In genomic region chr9:58008336-58009014, GRCm38 (mm10) we compare ENCODE assay signal across 10 mouse cellular contexts. TPM values are rescaled to one million over a fixed set of nuclear protein-coding genes. Genes with fewer than 3 reads are reported as not detected.
A peak's percentile ranks its signal among the peaks of the same experiment; 100 is the strongest.
DNase-seq lines count a peak whose midpoint lies in the region; ATAC-seq and TF ChIP-seq lines count a peak whose summit lies in the region.
"Had no signal": no experiment of that assay in that cellular context is flagged by ENCODE, and none has a peak within 500 bp of the region (broad histone marks: within the 10 kb centered on the region; RNA-seq: fewer than 3 reads in every experiment).

No protein-coding gene starts in this region.

- 0 out of 2 replicates have a peak overlapping the region, but pooled peaks have one; percentile 4 for H3K4me2 ChIP-seq in heart, postnatal 0 days (ENCODE audit: low read depth, low read length)
- no peak overlapping the region for H3K4me2 ChIP-seq in embryonic facial prominence, embryonic 11.5 days (ENCODE audit: low read depth, low read length)
- H3K4me2 ChIP-seq in hindbrain, embryonic 12.5 days (replicated peaks), result peak overlapping the region; percentile 41
- H3K4me2 ChIP-seq in midbrain, embryonic 14.5 days (ENCODE audit: low read length), result peak overlapping the region; percentile 47
- H3K4me2 ChIP-seq: lung, embryonic 15.5 days had no signal

- no peak overlapping the region; the same call in 1 of the 2 replicates for H3K9ac ChIP-seq in heart, postnatal 0 days (replicated peaks; ENCODE audit: low read depth, low read length)
- H3K9ac ChIP-seq in embryonic facial prominence, embryonic 11.5 days (replicated peaks; ENCODE audit: low read length), result no peak overlapping the region
- H3K9ac ChIP-seq in hindbrain, embryonic 12.5 days, result peak overlapping the region; percentile 45
- H3K9ac ChIP-seq in midbrain, embryonic 14.5 days (replicated peaks; ENCODE audit: low read length), result peak overlapping the region; percentile 14; the same call in 1 of the 2 replicates
- H3K9ac ChIP-seq: lung, embryonic 15.5 days had no signal

- intact Hi-C loops in heart, postnatal 36 days (cut with DNase I), result no loop called here

- peaks cover 12% of the 10 kb centered on the region; the same call in 1 of the 2 replicates for H3K4me1 ChIP-seq in heart, postnatal 0 days (ENCODE audit: control insufficient read depth, insufficient read depth)
- H3K4me1 ChIP-seq in embryonic facial prominence, embryonic 11.5 days (ENCODE audit: control insufficient read depth, insufficient read depth, low read length), result no peaks in the 10 kb centered on the region
- H3K4me1 ChIP-seq in hindbrain, embryonic 12.5 days, result peaks cover 17% of the 10 kb centered on the region
- peaks cover 12% of the 10 kb centered on the region for H3K4me1 ChIP-seq in midbrain, embryonic 14.5 days (ENCODE audit: control insufficient read depth, insufficient read depth, low read length)

- no peak overlapping the region for H3K4me3 ChIP-seq in heart, postnatal 0 days (ENCODE audit: low read depth, low read length)
- no peak overlapping the region for H3K4me3 ChIP-seq in embryonic facial prominence, embryonic 11.5 days (ENCODE audit: low read depth, low read length)
- peak overlapping the region; percentile 9; the same call in 1 of the 2 replicates for H3K4me3 ChIP-seq in hindbrain, embryonic 12.5 days
- no peak overlapping the region for H3K4me3 ChIP-seq in midbrain, embryonic 14.5 days (replicated peaks; ENCODE audit: low read depth, low read length)
- H3K4me3 ChIP-seq: lung, embryonic 15.5 days had no signal

- WGBS in heart, postnatal 0 days, result 53% methylated on average over 12 of the region's 12 CpGs
- 69% methylated on average over 12 of the region's 12 CpGs for WGBS in embryonic facial prominence, embryonic 11.5 days
- WGBS in hindbrain, embryonic 12.5 days, result 60% methylated on average over 12 of the region's 12 CpGs
- WGBS in midbrain, embryonic 14.5 days, result 41% methylated on average over 12 of the region's 12 CpGs

- no peak for DNase-seq in heart, postnatal 0 days (ENCODE audit: low spot score)
- DNase-seq in heart, postnatal 36 days, result no peak
- no peak for DNase-seq in embryonic facial prominence, embryonic 11.5 days (ENCODE audit: low spot score)
- no peak for DNase-seq in midbrain, embryonic 14.5 days
- no peak for DNase-seq in T-cell, adult 2 months (ENCODE audit: low spot score)
- no peak for DNase-seq in embryo, embryonic 11 days
- DNase-seq in gastrocnemius, postnatal 25 days, result no peak
- DNase-seq: cerebellum, adult 11-12 months had no signal

- TF ChIP-seq EP300 in heart, postnatal 0 days (IDR thresholded peaks at IDR 0.05; ENCODE audit: low read depth), result no peak

- H3K36me3 ChIP-seq in heart, postnatal 0 days (replicated peaks; ENCODE audit: control insufficient read depth, insufficient read depth, low read length), result no peaks in the 10 kb centered on the region
- no peaks in the 10 kb centered on the region for H3K36me3 ChIP-seq in embryonic facial prominence, embryonic 11.5 days (replicated peaks; ENCODE audit: control insufficient read depth, insufficient read depth, low read depth, low read length)
- H3K36me3 ChIP-seq in hindbrain, embryonic 12.5 days, result no peaks in the 10 kb centered on the region
- H3K36me3 ChIP-seq in midbrain, embryonic 14.5 days (ENCODE audit: control insufficient read depth, insufficient read depth, low read length), result no peaks in the 10 kb centered on the region
- H3K36me3 ChIP-seq: lung, embryonic 15.5 days had no signal

- peak; percentile 25 for ATAC-seq in heart, postnatal 0 days (ENCODE audit: insufficient read depth, low read depth)
- peak; percentile 72 for ATAC-seq in embryonic facial prominence, embryonic 11.5 days (replicated peaks; ENCODE audit: insufficient number of reproducible peaks, low FRiP score, low TSS enrichment, low read depth)
- peak; percentile 81 for ATAC-seq in hindbrain, embryonic 12.5 days (ENCODE audit: low FRiP score)
- ATAC-seq in midbrain, embryonic 14.5 days (ENCODE audit: low FRiP score, low TSS enrichment), result peak; percentile 67; the same call in 1 of the 2 replicates

- H3K9me3 ChIP-seq in heart, postnatal 0 days (replicated peaks; ENCODE audit: control insufficient read depth, low read length), result no peaks in the 10 kb centered on the region
- no peaks in the 10 kb centered on the region for H3K9me3 ChIP-seq in embryonic facial prominence, embryonic 11.5 days (replicated peaks; ENCODE audit: control insufficient read depth, low read length)
- H3K9me3 ChIP-seq in hindbrain, embryonic 12.5 days (replicated peaks), result no peaks in the 10 kb centered on the region
- H3K9me3 ChIP-seq in midbrain, embryonic 14.5 days (ENCODE audit: control insufficient read depth, low read length), result no peaks in the 10 kb centered on the region
- H3K9me3 ChIP-seq: lung, embryonic 15.5 days had no signal

- H3K27ac ChIP-seq in heart, postnatal 0 days (ENCODE audit: low read depth), result peak overlapping the region; percentile 70
- no peak overlapping the region for H3K27ac ChIP-seq in embryonic facial prominence, embryonic 11.5 days (replicated peaks; ENCODE audit: low read depth, low read length)
- peak overlapping the region; percentile 92 for H3K27ac ChIP-seq in hindbrain, embryonic 12.5 days
- H3K27ac ChIP-seq in midbrain, embryonic 14.5 days (replicated peaks; ENCODE audit: low read depth, low read length), result peak overlapping the region; percentile 88
- H3K27ac ChIP-seq: lung, embryonic 15.5 days had no signal

- TF ChIP-seq CTCF in heart, postnatal 0 days (IDR thresholded peaks at IDR 0.05; ENCODE audit: low read depth), result no peak

- no peaks in the 10 kb centered on the region for H3K27me3 ChIP-seq in heart, postnatal 0 days (ENCODE audit: control insufficient read depth, insufficient read depth, low read length)
- H3K27me3 ChIP-seq in embryonic facial prominence, embryonic 11.5 days (ENCODE audit: control insufficient read depth, insufficient read depth, low read length), result no peaks in the 10 kb centered on the region
- no peaks in the 10 kb centered on the region for H3K27me3 ChIP-seq in hindbrain, embryonic 12.5 days
- no peaks in the 10 kb centered on the region for H3K27me3 ChIP-seq in midbrain, embryonic 14.5 days (ENCODE audit: control insufficient read depth, insufficient read depth, low read length)
- H3K27me3 ChIP-seq: lung, embryonic 15.5 days had no signal

RNA-seq across cellular contexts. Expression of gene Cyp11a1, which starts 2.3 kb away (rescaled TPM):
- 1.1 and 2.3 TPM in 2 replicates for total RNA-seq in heart, postnatal 0 days (2014; rRNA removed; ENCODE audit: low replicate concordance)
- 0.90 and 1.3 TPM in 2 replicates for polyA plus RNA-seq in heart, postnatal 0 days (2015; fragmentation: Nextera tagmentation; extraction: Ambion mirVana)
- total RNA-seq in heart, postnatal 36 days (2021), result under 1 TPM; 0.16 to 0.22 TPM
- 0.18 TPM in 1 of 2 replicates, not detected in the other for polyA plus RNA-seq in embryonic facial prominence, embryonic 11.5 days (2014; fragmentation: Nextera tagmentation; extraction: Ambion mirVana)
- 0.17 and 0.38 TPM in 2 replicates for polyA plus RNA-seq in hindbrain, embryonic 12.5 days (2016; fragmentation: Nextera tagmentation; extraction: Ambion mirVana)
- 0.36 and 0.51 TPM in 2 replicates for polyA plus RNA-seq in midbrain, embryonic 14.5 days (2014; fragmentation: Nextera tagmentation; extraction: Ambion mirVana)
- total RNA-seq in gastrocnemius, postnatal 25 days (2021), result under 1 TPM; 0.15 to 0.32 TPM

RNA-seq across cellular contexts. Expression of gene Stra6, which starts 55.1 kb away (rescaled TPM):
- not detected in 2 replicates for total RNA-seq in heart, postnatal 0 days (2014; rRNA removed; ENCODE audit: low replicate concordance)
- 0.05 and 0.11 TPM in 2 replicates for polyA plus RNA-seq in heart, postnatal 0 days (2015; fragmentation: Nextera tagmentation; extraction: Ambion mirVana)
- under 1 TPM; 0.16 to 0.47 TPM for total RNA-seq in heart, postnatal 36 days (2021)
- polyA plus RNA-seq in embryonic facial prominence, embryonic 11.5 days (2014; fragmentation: Nextera tagmentation; extraction: Ambion mirVana), result 38.0 and 44.8 TPM in 2 replicates
- 14.8 and 17.6 TPM in 2 replicates for polyA plus RNA-seq in hindbrain, embryonic 12.5 days (2016; fragmentation: Nextera tagmentation; extraction: Ambion mirVana)
- 2.3 and 10.1 TPM in 2 replicates for polyA plus RNA-seq in midbrain, embryonic 14.5 days (2014; fragmentation: Nextera tagmentation; extraction: Ambion mirVana)
- under 1 TPM; 0.38 to 0.41 TPM for total RNA-seq in gastrocnemius, postnatal 25 days (2021)

Comparison
In these comparisons a context has a peak if more than half of its experiments do, and no peak if none do; other contexts are left out.
1. ATAC-seq: peak in every context shown above with its lines; median percentile 81 in hindbrain, embryonic 12.5 days; 72 in embryonic facial prominence, embryonic 11.5 days; 67 in midbrain, embryonic 14.5 days; 25 in heart, postnatal 0 days.
2. H3K9ac ChIP-seq: peak in hindbrain, embryonic 12.5 days (single experiment) and midbrain, embryonic 14.5 days (single experiment); none in heart, postnatal 0 days (single experiment) and embryonic facial prominence, embryonic 11.5 days (single experiment).